Mouse (Mus musculus): ENCODE measurements around the gene Hoxb6. TPM values are rescaled to one million over a fixed set of nuclear protein-coding genes. Genes with fewer than 3 reads are reported as not detected.

Hoxb6 gene
- polyA plus RNA-seq (2014; fragmentation: Nextera tagmentation; extraction: Ambion mirVana): 81.4 and 87.2 TPM in 2 replicates

DNA sequence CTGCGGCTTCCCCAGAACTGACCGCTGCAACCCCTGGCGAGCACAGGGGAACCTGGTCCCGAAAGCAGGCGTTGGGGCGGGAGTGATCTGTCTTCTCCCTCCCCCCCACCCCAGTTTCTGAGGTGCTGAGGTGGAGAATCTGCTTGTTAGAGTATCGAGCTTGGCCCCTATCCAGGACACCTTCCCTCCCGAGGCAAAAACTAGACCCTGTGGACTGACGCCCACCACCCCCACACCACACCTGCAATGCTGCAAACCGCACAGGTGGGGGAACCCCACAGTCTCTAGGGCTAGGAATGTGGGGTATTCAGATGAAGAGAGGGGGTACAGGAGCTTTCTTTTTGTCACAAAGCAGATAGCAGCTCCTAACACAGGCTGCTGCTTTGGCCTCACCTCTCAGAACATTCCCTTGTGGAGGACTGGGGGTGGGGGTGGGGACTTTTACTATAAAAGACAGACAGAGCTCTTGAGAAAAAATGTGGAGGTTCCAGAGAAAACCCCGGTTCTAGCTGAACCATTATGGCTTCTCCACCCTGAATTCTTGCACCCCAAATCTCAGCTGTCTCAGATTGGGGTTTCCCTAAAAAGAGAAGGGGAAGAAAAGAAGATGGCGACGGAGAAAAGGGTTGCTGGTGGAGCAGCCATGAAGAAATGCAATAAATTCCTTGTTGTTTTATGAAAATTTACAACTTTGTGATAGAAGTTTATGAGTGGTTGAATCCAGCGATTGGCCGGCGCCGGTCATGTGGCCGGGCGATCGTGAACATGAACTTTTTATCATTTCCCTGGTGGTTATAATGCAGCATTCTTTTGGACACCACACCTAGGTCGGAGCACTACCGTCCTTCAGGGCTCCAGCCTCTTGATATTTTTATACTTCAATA lies at the start of gene Hoxb6:
Hoxb6 (plus strand) TSS at position 796 of the 884 bp plus-strand sequence.
- Histone ChIP-seq H3K4me3 (ENCODE audit: low read depth, low read length) (peak within 1 kb of the TSS; percentile 96), H3K27ac (ENCODE audit: low read depth, low read length) (peak within 1 kb of the TSS; percentile 100), H3K36me3 (ENCODE audit: control insufficient read depth, insufficient read depth, low read length) (no peaks in the 10 kb centered on the region), H3K4me2 (ENCODE audit: low read depth) (peak within 1 kb of the TSS; percentile 100), H3K9ac (ENCODE audit: low read length) (peak within 1 kb of the TSS; percentile 100), H3K27me3 (ENCODE audit: control insufficient read depth, insufficient read depth, low read length) (no peaks in the 10 kb centered on the region), H3K4me1 (ENCODE audit: control insufficient read depth, insufficient read depth, low read length) (peaks cover 20% of the 10 kb centered on the region), H3K9me3 (ENCODE audit: control insufficient read depth, low read length) (no peaks in the 10 kb centered on the region)
- ATAC-seq (ENCODE audit: insufficient read depth, low FRiP score, low TSS enrichment) (peak; percentile 45; the same call in 1 of the 2 replicates), DNase-seq (ENCODE audit: low spot score) (no peak)
- WGBS: 2% methylated on average over 22 of the region's 22 CpGs

DNA sequence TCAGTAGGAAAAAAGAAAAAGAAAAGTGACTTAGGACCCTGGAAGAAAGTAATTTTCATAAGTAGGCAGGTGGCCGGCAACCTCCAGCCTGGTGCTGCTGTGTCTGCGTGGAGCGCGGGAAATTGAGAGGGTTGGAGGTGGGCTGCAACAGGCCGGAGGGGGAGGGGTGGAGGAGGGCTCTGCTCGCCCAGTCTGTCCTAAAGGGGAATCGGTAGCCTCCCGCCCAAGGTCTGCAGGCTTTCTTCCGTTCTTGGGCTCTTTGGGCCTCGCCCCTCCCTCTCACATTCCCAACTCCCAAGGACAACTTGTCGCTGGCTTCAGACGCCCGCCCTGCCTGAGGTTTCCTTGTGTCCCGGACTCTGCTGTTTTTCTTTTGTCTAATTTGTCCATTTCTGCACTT lies 41.4 kb upstream of the Hoxb6 start:
- no peaks in the 10 kb centered on the region for H3K9me3 ChIP-seq (ENCODE audit: control insufficient read depth, low read length)
- under 1% methylated on average over 14 of the region's 14 CpGs for WGBS
- H3K27me3 ChIP-seq (ENCODE audit: control insufficient read depth, insufficient read depth, low read length): peaks cover 53% of the 10 kb centered on the region
- H3K4me1 ChIP-seq (ENCODE audit: control insufficient read depth, insufficient read depth, low read length): peaks cover 15% of the 10 kb centered on the region
- peak overlapping the region; percentile 84 for H3K9ac ChIP-seq (ENCODE audit: low read length)
- H3K27ac ChIP-seq (ENCODE audit: low read depth, low read length): no peak overlapping the region; the same call in 1 of the 2 replicates
- peak; percentile 20 for DNase-seq (ENCODE audit: low spot score)
- no peaks in the 10 kb centered on the region for H3K36me3 ChIP-seq (ENCODE audit: control insufficient read depth, insufficient read depth, low read length)
- H3K4me2 ChIP-seq (ENCODE audit: low read depth): peak overlapping the region; percentile 41
- H3K4me3 ChIP-seq (ENCODE audit: low read depth, low read length): peak overlapping the region; percentile 57
- ATAC-seq (ENCODE audit: insufficient read depth, low FRiP score, low TSS enrichment): peak; percentile 67; the same call in 1 of the 2 replicates

- H3K27me3 ChIP-seq (ENCODE audit: control insufficient read depth, insufficient read depth, low read length): peaks cover 59% of the 10 kb centered on the region
- H3K9ac ChIP-seq (ENCODE audit: low read length): peak overlapping the region; percentile 84
- no peaks in the 10 kb centered on the region for H3K9me3 ChIP-seq (ENCODE audit: control insufficient read depth, low read length)
- peaks cover 20% of the 10 kb centered on the region for H3K4me1 ChIP-seq (ENCODE audit: control insufficient read depth, insufficient read depth, low read length)
- peak overlapping the region; percentile 57 for H3K4me3 ChIP-seq (ENCODE audit: low read depth, low read length)
- peak overlapping the region; percentile 41 for H3K4me2 ChIP-seq (ENCODE audit: low read depth)
- under 1% methylated on average over 46 of the region's 46 CpGs for WGBS
- H3K36me3 ChIP-seq (ENCODE audit: control insufficient read depth, insufficient read depth, low read length): no peaks in the 10 kb centered on the region
- peak overlapping the region; percentile 76 for H3K27ac ChIP-seq (ENCODE audit: low read depth, low read length)
- ATAC-seq (ENCODE audit: insufficient read depth, low FRiP score, low TSS enrichment) (peak; percentile 31; the same call in 1 of the 2 replicates), DNase-seq (ENCODE audit: low spot score) (peak; percentile 24)
Measured at GRCm38 (mm10) chr11:96251480-96252031, 40.7 kb upstream of the Hoxb6 start.

DNA sequence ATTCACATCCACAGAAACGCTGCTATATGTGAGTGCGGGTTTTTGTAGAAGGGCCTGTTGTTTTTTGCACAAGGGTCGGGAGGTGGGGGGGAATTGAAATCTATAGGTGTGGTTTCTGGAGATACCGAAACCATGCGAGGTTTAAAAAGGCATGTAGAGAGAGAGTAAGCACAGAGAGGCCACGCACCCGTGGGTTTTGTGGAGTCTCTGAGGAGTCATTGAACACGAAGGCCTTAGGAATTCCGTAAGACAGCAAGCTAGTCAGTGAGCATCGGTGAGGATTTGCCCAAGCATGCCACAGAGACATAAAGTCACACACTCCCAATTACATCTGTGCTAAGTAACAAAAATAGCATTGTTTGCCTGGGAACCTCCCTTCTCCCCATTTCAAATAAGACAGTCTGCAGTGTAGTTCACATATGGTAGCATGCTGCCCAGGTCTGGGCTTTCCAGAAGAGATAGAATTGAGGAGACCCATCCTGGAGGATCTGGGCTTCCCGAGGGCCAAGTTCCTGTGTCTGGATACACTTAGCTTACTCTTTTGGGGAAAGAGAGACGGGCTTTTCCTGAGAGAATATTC lies 39.6 kb upstream of the Hoxb6 start:
- no peaks in the 10 kb centered on the region for H3K36me3 ChIP-seq (ENCODE audit: control insufficient read depth, insufficient read depth, low read length)
- H3K27ac ChIP-seq (ENCODE audit: low read depth, low read length): peak overlapping the region; percentile 76
- ATAC-seq (ENCODE audit: insufficient read depth, low FRiP score, low TSS enrichment) (no peak), DNase-seq (ENCODE audit: low spot score) (peak; percentile 16)
- H3K9me3 ChIP-seq (ENCODE audit: control insufficient read depth, low read length): no peaks in the 10 kb centered on the region
- H3K4me1 ChIP-seq (ENCODE audit: control insufficient read depth, insufficient read depth, low read length): peaks cover 23% of the 10 kb centered on the region
- H3K4me3 ChIP-seq (ENCODE audit: low read depth, low read length): peak overlapping the region; percentile 57
- WGBS: 4% methylated on average over 12 of the region's 12 CpGs
- H3K27me3 ChIP-seq (ENCODE audit: control insufficient read depth, insufficient read depth, low read length): peaks cover 61% of the 10 kb centered on the region
- peak overlapping the region; percentile 41 for H3K4me2 ChIP-seq (ENCODE audit: low read depth)
- peak overlapping the region; percentile 84 for H3K9ac ChIP-seq (ENCODE audit: low read length)

GRCm38 (mm10) chr11:96254221-96254620 lies 38.1 kb upstream of the Hoxb6 start:
- Histone ChIP-seq H3K27me3 (ENCODE audit: control insufficient read depth, insufficient read depth, low read length) (peaks cover 73% of the 10 kb centered on the region), H3K36me3 (ENCODE audit: control insufficient read depth, insufficient read depth, low read length) (no peaks in the 10 kb centered on the region), H3K4me3 (ENCODE audit: low read depth, low read length) (peak overlapping the region; percentile 57), H3K9me3 (ENCODE audit: control insufficient read depth, low read length) (no peaks in the 10 kb centered on the region), H3K4me2 (ENCODE audit: low read depth) (peak overlapping the region; percentile 41), H3K4me1 (ENCODE audit: control insufficient read depth, insufficient read depth, low read length) (peaks cover 28% of the 10 kb centered on the region), H3K9ac (ENCODE audit: low read length) (no peak overlapping the region), H3K27ac (ENCODE audit: low read depth, low read length) (0 out of 2 replicates have a peak overlapping the region, but pooled peaks have one; percentile 3)
- DNase-seq (ENCODE audit: low spot score) (peak; percentile 22), ATAC-seq (ENCODE audit: insufficient read depth, low FRiP score, low TSS enrichment) (no peak)
- WGBS: 0% methylated on average over 11 of the region's 11 CpGs

- 2% methylated on average over 39 of the region's 39 CpGs for WGBS
- Histone ChIP-seq H3K9ac (ENCODE audit: low read length) (peak overlapping the region; percentile 58), H3K27me3 (ENCODE audit: control insufficient read depth, insufficient read depth, low read length) (peaks cover 73% of the 10 kb centered on the region), H3K27ac (ENCODE audit: low read depth, low read length) (0 out of 2 replicates have a peak overlapping the region, but pooled peaks have one; percentile 10), H3K4me3 (ENCODE audit: low read depth, low read length) (peak overlapping the region; percentile 57), H3K9me3 (ENCODE audit: control insufficient read depth, low read length) (no peaks in the 10 kb centered on the region), H3K36me3 (ENCODE audit: control insufficient read depth, insufficient read depth, low read length) (no peaks in the 10 kb centered on the region), H3K4me1 (ENCODE audit: control insufficient read depth, insufficient read depth, low read length) (peaks cover 38% of the 10 kb centered on the region), H3K4me2 (ENCODE audit: low read depth) (peak overlapping the region; percentile 41)
- DNase-seq (ENCODE audit: low spot score): peak; percentile 48
- no peak for ATAC-seq (ENCODE audit: insufficient read depth, low FRiP score, low TSS enrichment)
Measured at GRCm38 (mm10) chr11:96255111-96255995, 36.9 kb upstream of the Hoxb6 start.

GRCm38 (mm10) chr11:96255996-96256445 lies 36.3 kb upstream of the Hoxb6 start:
- peaks cover 45% of the 10 kb centered on the region for H3K4me1 ChIP-seq (ENCODE audit: control insufficient read depth, insufficient read depth, low read length)
- H3K27me3 ChIP-seq (ENCODE audit: control insufficient read depth, insufficient read depth, low read length): peaks cover 72% of the 10 kb centered on the region
- WGBS: 6% methylated on average over 14 of the region's 14 CpGs
- H3K4me2 ChIP-seq (ENCODE audit: low read depth): peak overlapping the region; percentile 41
- no peaks in the 10 kb centered on the region for H3K36me3 ChIP-seq (ENCODE audit: control insufficient read depth, insufficient read depth, low read length)
- no peaks in the 10 kb centered on the region for H3K9me3 ChIP-seq (ENCODE audit: control insufficient read depth, low read length)
- ATAC-seq (ENCODE audit: insufficient read depth, low FRiP score, low TSS enrichment) (no peak), DNase-seq (ENCODE audit: low spot score) (peak; percentile 29)
- no peak overlapping the region for H3K27ac ChIP-seq (ENCODE audit: low read depth, low read length)
- H3K9ac ChIP-seq (ENCODE audit: low read length): peak overlapping the region; percentile 58
- H3K4me3 ChIP-seq (ENCODE audit: low read depth, low read length): peak overlapping the region; percentile 57

GRCm38 (mm10) chr11:96257141-96257540 lies 35.1 kb upstream of the Hoxb6 start:
- H3K27ac ChIP-seq (ENCODE audit: low read depth, low read length): no peak overlapping the region
- H3K4me2 ChIP-seq (ENCODE audit: low read depth): 0 out of 2 replicates have a peak overlapping the region, but pooled peaks have one; percentile 5
- H3K4me1 ChIP-seq (ENCODE audit: control insufficient read depth, insufficient read depth, low read length): peaks cover 50% of the 10 kb centered on the region
- no peak overlapping the region for H3K4me3 ChIP-seq (ENCODE audit: low read depth, low read length)
- WGBS: 22% methylated on average over 2 of the region's 2 CpGs
- no peak overlapping the region for H3K9ac ChIP-seq (ENCODE audit: low read length)
- peaks cover 67% of the 10 kb centered on the region for H3K27me3 ChIP-seq (ENCODE audit: control insufficient read depth, insufficient read depth, low read length)
- no peaks in the 10 kb centered on the region for H3K9me3 ChIP-seq (ENCODE audit: control insufficient read depth, low read length)
- ATAC-seq (ENCODE audit: insufficient read depth, low FRiP score, low TSS enrichment) (no peak), DNase-seq (ENCODE audit: low spot score) (no peak)
- no peaks in the 10 kb centered on the region for H3K36me3 ChIP-seq (ENCODE audit: control insufficient read depth, insufficient read depth, low read length)

Data from neural tube, embryonic 11.5 days (tissue).